Mouse (Mus musculus) gastrocnemius, postnatal 14 days (tissue): ENCODE measurements at regions not wholly inside any gene's neighbourhood (a gene's known extent, or its start where the extent isn't known, plus 50 kb on each side); places are given as distances from the start of the nearest gene placed in this dataset.

Experiments used
- DNase-seq: peaks from one replicate; pipeline ENCODE4 v3.0.0; 2021; ENCODE audit warnings: mixed read lengths
- intact Hi-C: fragments of 180-260 bp; cut with DNase I; formaldehyde crosslinking; loops from one replicate; pipeline ENCODE4 v1.15.1; 2025; ENCODE audit warnings: low total_unique reads

- DNase-seq = no peak
- intact Hi-C loops = no loop called here
Measured at GRCm38 (mm10) chr17:88910144-88910543, 118.4 kb upstream of the Lhcgr start.

- intact Hi-C loops = no loop called here
Measured at GRCm38 (mm10) chr17:88901742-88902141, 110.0 kb upstream of the Lhcgr start.

GRCm38 (mm10) chr17:88900904-88901303 is 109.1 kb upstream of the Lhcgr start:
- intact Hi-C loops = no loop called here
- no peak for DNase-seq

More at GRCm38 (mm10) chr17:88901742-88902141, 110.0 kb upstream of the Lhcgr start:
- no peak for DNase-seq

GRCm38 (mm10) chr17:88898705-88899668 is 107.2 kb upstream of the Lhcgr start:
- no peak for DNase-seq
- intact Hi-C loops = no loop called here

- intact Hi-C loops = no loop called here
- DNase-seq = no peak
Measured at GRCm38 (mm10) chr17:88893451-88893850, 101.7 kb upstream of the Lhcgr start.

GRCm38 (mm10) chr17:88885526-88885925 is 93.7 kb upstream of the Lhcgr start:
- intact Hi-C loops = no loop called here
- no peak for DNase-seq

GRCm38 (mm10) chr17:88879736-88880135 is 87.9 kb upstream of the Lhcgr start:
- intact Hi-C loops = no loop called here

GRCm38 (mm10) chr17:88870342-88870985 is 78.7 kb upstream of the Lhcgr start:
- intact Hi-C loops = no loop called here
- DNase-seq = no peak

More at GRCm38 (mm10) chr17:88879736-88880135, 87.9 kb upstream of the Lhcgr start:
- DNase-seq = no peak

- intact Hi-C loops = no loop called here
- no peak for DNase-seq
Measured at GRCm38 (mm10) chr17:88864631-88865030, 72.8 kb upstream of the Lhcgr start.

- intact Hi-C loops = no loop called here
- DNase-seq = no peak
Measured at GRCm38 (mm10) chr17:88864214-88864613, 72.4 kb upstream of the Lhcgr start.

- DNase-seq = no peak
- intact Hi-C loops = no loop called here
Measured at GRCm38 (mm10) chr17:88861128-88861527, 69.3 kb upstream of the Lhcgr start.

- intact Hi-C loops = no loop called here
- no peak for DNase-seq
Measured at GRCm38 (mm10) chr17:88860576-88860975, 68.8 kb upstream of the Lhcgr start.

- intact Hi-C loops = no loop called here
- peak; percentile 12 for DNase-seq
Measured at GRCm38 (mm10) chr17:88858666-88859065, 66.9 kb upstream of the Lhcgr start.

- intact Hi-C loops = no loop called here
- no peak for DNase-seq
Measured at GRCm38 (mm10) chr17:88847255-88847654, 55.5 kb upstream of the Lhcgr start.

- intact Hi-C loops = no loop called here
- DNase-seq = no peak
Measured at GRCm38 (mm10) chr17:88845278-88845677, 53.5 kb upstream of the Lhcgr start.
